In the genomic region with DNA sequence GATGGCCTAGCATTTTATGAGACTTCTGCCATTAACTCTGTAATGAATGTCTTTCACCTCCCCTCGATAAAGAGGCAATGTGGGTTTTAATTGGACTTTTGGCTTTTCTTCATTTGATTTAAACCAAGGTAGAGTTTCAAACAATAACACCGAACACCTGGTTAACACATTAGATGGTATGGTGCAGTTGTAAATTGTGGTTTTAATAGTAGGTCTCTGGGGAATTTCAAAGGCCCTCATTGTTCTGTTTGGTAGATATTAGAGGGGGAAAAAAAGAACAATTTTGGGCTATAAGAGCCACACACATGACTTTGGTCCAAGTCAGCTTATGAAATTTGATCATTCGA, we compare ENCODE assay signal across 26 mouse cellular contexts.
A peak's percentile ranks its signal among the peaks of the same experiment; 100 is the strongest.
DNase-seq lines count a peak whose midpoint lies in the region; ATAC-seq and TF ChIP-seq lines count a peak whose summit lies in the region.
"Had no signal": no experiment of that assay in that cellular context is flagged by ENCODE, and none has a peak within 500 bp of the region (broad histone marks: within the 10 kb centered on the region; RNA-seq: fewer than 3 reads in every experiment).

No protein-coding gene starts in this region.

- H3K36me3 ChIP-seq in kidney, embryonic 16.5 days (ENCODE audit: insufficient read depth, low read length), result no peaks in the 10 kb centered on the region
- no peaks in the 10 kb centered on the region for H3K36me3 ChIP-seq in kidney, adult 2 months (ENCODE audit: control insufficient read depth, insufficient read depth, low read length)
- H3K36me3 ChIP-seq in embryonic facial prominence, embryonic 12.5 days, result no peaks in the 10 kb centered on the region; the same call in 1 of the 2 replicates
- H3K36me3 ChIP-seq in limb, embryonic 15.5 days, result no peaks in the 10 kb centered on the region
- H3K36me3 ChIP-seq: forebrain, embryonic 12.5 days; G1E; heart, embryonic 10.5 days; hindbrain, embryonic 15.5 days had no signal

- H3K27me3 ChIP-seq in kidney, embryonic 16.5 days (ENCODE audit: insufficient read depth, low read length), result no peaks in the 10 kb centered on the region
- no peaks in the 10 kb centered on the region for H3K27me3 ChIP-seq in kidney, adult 2 months (replicated peaks; ENCODE audit: control insufficient read depth, insufficient read depth, low read length)
- 0 out of 2 replicates have a peak, but pooled peaks cover 7% of the 10 kb centered on the region for H3K27me3 ChIP-seq in embryonic facial prominence, embryonic 12.5 days
- peaks cover 49% of the 10 kb centered on the region for H3K27me3 ChIP-seq in limb, embryonic 15.5 days
- H3K27me3 ChIP-seq: hindbrain, embryonic 15.5 days had no signal

- ATAC-seq in kidney, embryonic 16.5 days (ENCODE audit: low FRiP score, low TSS enrichment), result peak; percentile 46; the same call in 1 of the 2 replicates
- ATAC-seq in embryonic facial prominence, embryonic 12.5 days (ENCODE audit: insufficient number of reproducible peaks, insufficient read depth, low FRiP score, low TSS enrichment), result no peak
- ATAC-seq in limb, embryonic 15.5 days (ENCODE audit: insufficient number of reproducible peaks, low FRiP score, low TSS enrichment, low read depth), result no peak; the same call in 1 of the 2 replicates

- TF ChIP-seq POLR2A in kidney, adult 2 months (IDR thresholded peaks at IDR 0.05; ENCODE audit: low read depth, low read length), result no peak

- H3K4me3 ChIP-seq in kidney, embryonic 16.5 days (ENCODE audit: low read length), result no peak overlapping the region
- H3K4me3 ChIP-seq in kidney, adult 2 months (ENCODE audit: insufficient read depth, low read depth, low read length), result no peak overlapping the region
- no peak overlapping the region for H3K4me3 ChIP-seq in embryonic facial prominence, embryonic 12.5 days
- no peak overlapping the region for H3K4me3 ChIP-seq in limb, embryonic 15.5 days
- H3K4me3 ChIP-seq: erythroblast, embryonic 14.5 days; forebrain, embryonic 12.5 days; heart, embryonic 10.5 days; hindbrain, embryonic 15.5 days had no signal

- H3K27ac ChIP-seq in kidney, embryonic 16.5 days (ENCODE audit: low read length), result peak overlapping the region; percentile 69
- no peak overlapping the region for H3K27ac ChIP-seq in kidney, adult 2 months (ENCODE audit: insufficient read depth, low read depth, low read length)
- peak overlapping the region; percentile 74 for H3K27ac ChIP-seq in embryonic facial prominence, embryonic 12.5 days
- 0 out of 2 replicates have a peak overlapping the region, but pooled peaks have one; percentile 57 for H3K27ac ChIP-seq in limb, embryonic 15.5 days
- H3K27ac ChIP-seq: forebrain, embryonic 12.5 days; heart, embryonic 10.5 days; hindbrain, embryonic 15.5 days; liver, embryonic 14.5 days; stomach, postnatal 0 days had no signal

- peaks cover 33% of the 10 kb centered on the region for H3K4me1 ChIP-seq in kidney, embryonic 16.5 days (ENCODE audit: insufficient read depth, low read length)
- H3K4me1 ChIP-seq in kidney, adult 2 months (ENCODE audit: control insufficient read depth, insufficient read depth, low read length), result no peaks in the 10 kb centered on the region
- H3K4me1 ChIP-seq in embryonic facial prominence, embryonic 12.5 days, result peaks cover 46% of the 10 kb centered on the region
- H3K4me1 ChIP-seq in limb, embryonic 15.5 days, result peaks cover 43% of the 10 kb centered on the region

- WGBS in kidney, embryonic 16.5 days, result 30% methylated on average over 3 of the region's 3 CpGs
- WGBS in kidney, adult 2 months, result 59% methylated on average over 3 of the region's 3 CpGs
- 47% methylated on average over 3 of the region's 3 CpGs for WGBS in embryonic facial prominence, embryonic 12.5 days
- 17% methylated on average over 3 of the region's 3 CpGs for WGBS in limb, embryonic 15.5 days

- DNase-seq in kidney, adult 2 months, result no peak
- DNase-seq in hindlimb bud, embryonic 11.5 days (ENCODE audit: extremely low spot score, low read depth, low spot score), result peak; percentile 94
- DNase-seq in layer of hippocampus, postnatal 25 days (ENCODE audit: extremely low spot score in 1 of 2, low spot score in 1 of 2), result no peak
- DNase-seq in frontal cortex, adult 2 months (ENCODE audit: extremely low spot score in 1 of 2, low spot score in 1 of 2), result no peak
- DNase-seq: adrenal gland, adult 2 months; B cell, adult 2 months; cerebellum, adult 11 months; cerebellum, postnatal 10 days; heart, postnatal 4 days; kidney, adult 11 months; left cerebral cortex, postnatal 4 days; lung, embryonic 14.5 days; lung, postnatal 4 days; right cerebral cortex, adult 18-20 months; thymus, adult 2 months; thymus, postnatal 4 days had no signal

- H3K9ac ChIP-seq in kidney, embryonic 16.5 days (replicated peaks; ENCODE audit: low read length), result no peak overlapping the region
- H3K9ac ChIP-seq in embryonic facial prominence, embryonic 12.5 days, result no peak overlapping the region
- no peak overlapping the region for H3K9ac ChIP-seq in limb, embryonic 15.5 days
- H3K9ac ChIP-seq: forebrain, embryonic 12.5 days; hindbrain, embryonic 15.5 days; liver, embryonic 14.5 days; lung, embryonic 14.5 days had no signal

- no peak for TF ChIP-seq CTCF in kidney, adult 2 months (conservative IDR thresholded peaks at IDR 0.05; ENCODE audit: insufficient read depth, insufficient read length, low read depth, low read length)

- no peaks in the 10 kb centered on the region for H3K9me3 ChIP-seq in kidney, embryonic 16.5 days (ENCODE audit: low read length)
- H3K9me3 ChIP-seq in embryonic facial prominence, embryonic 12.5 days, result no peaks in the 10 kb centered on the region
- no peaks in the 10 kb centered on the region for H3K9me3 ChIP-seq in limb, embryonic 15.5 days
- H3K9me3 ChIP-seq: forebrain, embryonic 12.5 days; heart, embryonic 10.5 days; hindbrain, embryonic 15.5 days had no signal

- no peak overlapping the region for H3K4me2 ChIP-seq in kidney, embryonic 16.5 days (replicated peaks; ENCODE audit: low read depth, low read length)
- H3K4me2 ChIP-seq in embryonic facial prominence, embryonic 12.5 days (replicated peaks), result no peak overlapping the region
- no peak overlapping the region for H3K4me2 ChIP-seq in limb, embryonic 15.5 days
- H3K4me2 ChIP-seq: forebrain, embryonic 12.5 days; hindbrain, embryonic 15.5 days; lung, embryonic 14.5 days had no signal
